Mouse (Mus musculus) forebrain, embryonic 14.5 days (tissue): ENCODE measurements around the gene Klhl3. TPM values are rescaled to one million over a fixed set of nuclear protein-coding genes. Genes with fewer than 3 reads are reported as not detected.

Experiments used
- ATAC-seq: fragments of 200-750 bp; cut with Nextera tagmentation; 2 replicates; pipeline ENCODE4 v1.8.0; 2017; ENCODE audit warnings: mild to moderate bottlenecking, moderate library complexity
- DNase-seq: peaks from one replicate; pipeline ENCODE4 v3.0.0-alpha.2; 2015; ENCODE audit warnings: low spot score
- H3K27ac ChIP-seq: fragments of 300-500 bp; sonication (generic); 2 replicates; pipeline ENCODE4 v1.5.1; 2014; ENCODE audit warnings: low read depth, mild to moderate bottlenecking, control low read depth, low read length, moderate library complexity
- H3K27me3 ChIP-seq: fragments of 300-500 bp; sonication (generic); replicated peaks from 2 replicates; pipeline ENCODE4 v1.6.1; 2014; ENCODE audit warnings: low read length, control low read depth, mixed read lengths; ENCODE audit not compliant: control insufficient read depth, insufficient read depth
- H3K36me3 ChIP-seq: fragments of 300-500 bp; sonication (generic); 2 replicates; pipeline ENCODE4 v1.6.1; 2014; ENCODE audit warnings: low read length, control low read depth; ENCODE audit not compliant: control insufficient read depth, insufficient read depth
- H3K4me1 ChIP-seq: fragments of 300-500 bp; sonication (generic); 2 replicates; pipeline ENCODE4 v1.6.1; 2014; ENCODE audit warnings: antibody characterized with exemption, low read length, control low read depth; ENCODE audit not compliant: control insufficient read depth, insufficient read depth
- H3K4me2 ChIP-seq: fragments of 300-500 bp; sonication (generic); 2 replicates; pipeline ENCODE4 v1.6.1; 2014; ENCODE audit warnings: mild to moderate bottlenecking, control low read depth, low read length
- H3K4me3 ChIP-seq: fragments of 300-500 bp; sonication (generic); 2 replicates; pipeline ENCODE4 v1.5.1; 2014; ENCODE audit warnings: low read depth, low read length, control low read depth
- H3K9ac ChIP-seq: fragments of 300-500 bp; sonication (generic); 2 replicates; pipeline ENCODE4 v1.6.1; 2014; ENCODE audit warnings: mild to moderate bottlenecking, low read length, control low read depth, moderate library complexity
- H3K9me3 ChIP-seq: fragments of 300-500 bp; sonication (generic); replicated peaks from 2 replicates; pipeline ENCODE4 v1.6.1; 2016; ENCODE audit warnings: low read length, control low read depth, mixed read lengths; ENCODE audit not compliant: control insufficient read depth
- WGBS: fragments of 180-500 bp; shearing (Covaris S2); extraction: QIAGEN DNeasy Blood & Tissue Kit; methylation state at CpG from one replicate; pipeline ENCODE4 v1.1.7; 2014; 5-methylcytosine and 5-hydroxymethylcytosine counted together
- polyA plus RNA-seq: library from polyadenylated mRNA; unstranded; fragments of >200 nt; fragmentation: Nextera tagmentation; extraction: Ambion mirVana; gene quantifications from 2 replicates; pipeline ENCODE4 v1.2.1, GENCODE M21; 2014

Gene Klhl3
- polyA plus RNA-seq, 1 experiment from 2014 or later: 5.3 TPM

GRCm38 (mm10) chr13:58012067-58012925, 101.1 kb downstream of the Klhl3 start:
- H3K4me2 ChIP-seq: no peak overlapping the region
- no peaks in the 10 kb centered on the region for H3K4me1 ChIP-seq
- H3K4me3 ChIP-seq: no peak overlapping the region
- peak; percentile 77 for ATAC-seq
- DNase-seq: peak; percentile 85
- no peaks in the 10 kb centered on the region for H3K9me3 ChIP-seq
- no peaks in the 10 kb centered on the region for H3K36me3 ChIP-seq
- no peak overlapping the region for H3K9ac ChIP-seq
- H3K27ac ChIP-seq: no peak overlapping the region
- H3K27me3 ChIP-seq: no peaks in the 10 kb centered on the region
- whole genome bisulfite sequencing: 66% methylated on average over 14 of the region's 14 CpGs

DNA sequence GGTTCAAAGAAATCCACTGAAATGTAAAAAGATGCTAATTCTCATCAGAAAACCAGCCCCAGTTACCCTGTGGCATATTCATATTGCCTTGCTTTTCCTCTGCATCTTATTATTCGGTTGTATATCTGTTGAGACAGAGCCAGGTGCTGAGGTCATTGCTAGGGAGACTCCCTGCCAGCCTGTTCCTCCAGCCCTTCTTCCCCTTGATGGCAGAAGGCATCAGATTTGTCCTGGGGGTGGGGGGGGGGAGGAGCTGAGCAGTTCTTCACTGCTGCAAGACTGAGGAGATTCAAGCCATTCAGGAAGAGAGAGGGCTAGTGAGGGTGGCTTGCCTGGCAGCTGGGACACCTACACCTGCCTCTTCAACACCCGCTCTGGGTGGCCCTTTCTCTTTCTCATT, 101.9 kb downstream of the Klhl3 start:
- no peak overlapping the region for H3K4me3 ChIP-seq
- H3K4me1 ChIP-seq: no peaks in the 10 kb centered on the region
- no peak overlapping the region for H3K4me2 ChIP-seq
- WGBS: 79% methylated on average over 2 of the region's 2 CpGs
- no peaks in the 10 kb centered on the region for H3K36me3 ChIP-seq
- no peak overlapping the region for H3K9ac ChIP-seq
- H3K9me3 ChIP-seq: no peaks in the 10 kb centered on the region
- no peaks in the 10 kb centered on the region for H3K27me3 ChIP-seq
- DNase-seq: no peak
- ATAC-seq: no peak
- H3K27ac ChIP-seq: no peak overlapping the region

- Histone ChIP-seq H3K36me3 (no peaks in the 10 kb centered on the region), H3K9me3 (no peaks in the 10 kb centered on the region), H3K4me2 (no peak overlapping the region), H3K9ac (no peak overlapping the region), H3K27me3 (no peaks in the 10 kb centered on the region), H3K4me1 (no peaks in the 10 kb centered on the region), H3K27ac (no peak overlapping the region), H3K4me3 (no peak overlapping the region)
- 80% methylated on average over 7 of the region's 7 CpGs for WGBS
- ATAC-seq (no peak), DNase-seq (no peak)
Observed at GRCm38 (mm10) chr13:58010416-58010815, 103.0 kb downstream of the Klhl3 start.

GRCm38 (mm10) chr13:58009275-58009674, 104.1 kb downstream of the Klhl3 start:
- H3K9ac ChIP-seq: no peak overlapping the region
- no peak overlapping the region for H3K27ac ChIP-seq
- no peak for ATAC-seq
- no peaks in the 10 kb centered on the region for H3K9me3 ChIP-seq
- WGBS: 80% methylated on average over 13 of the region's 13 CpGs
- H3K4me2 ChIP-seq: no peak overlapping the region
- H3K4me3 ChIP-seq: no peak overlapping the region
- DNase-seq: no peak
- no peaks in the 10 kb centered on the region for H3K4me1 ChIP-seq
- no peaks in the 10 kb centered on the region for H3K36me3 ChIP-seq
- no peaks in the 10 kb centered on the region for H3K27me3 ChIP-seq

- H3K9me3 ChIP-seq: no peaks in the 10 kb centered on the region
- H3K27ac ChIP-seq: no peak overlapping the region
- ATAC-seq: no peak
- H3K36me3 ChIP-seq: no peaks in the 10 kb centered on the region
- no peak overlapping the region for H3K4me2 ChIP-seq
- 92% methylated on average over 5 of the region's 5 CpGs for WGBS
- no peaks in the 10 kb centered on the region for H3K27me3 ChIP-seq
- no peak overlapping the region for H3K4me3 ChIP-seq
- DNase-seq: no peak
- no peak overlapping the region for H3K9ac ChIP-seq
- H3K4me1 ChIP-seq: no peaks in the 10 kb centered on the region
Observed at GRCm38 (mm10) chr13:58008038-58008364, 105.4 kb downstream of the Klhl3 start.

- Histone ChIP-seq H3K27me3 (no peaks in the 10 kb centered on the region), H3K4me3 (no peak overlapping the region), H3K9ac (no peak overlapping the region), H3K4me2 (no peak overlapping the region), H3K36me3 (no peaks in the 10 kb centered on the region), H3K9me3 (no peaks in the 10 kb centered on the region), H3K27ac (no peak overlapping the region), H3K4me1 (no peaks in the 10 kb centered on the region)
- ATAC-seq (no peak), DNase-seq (no peak)
- 60% methylated on average over 16 of the region's 16 CpGs for WGBS
Observed at GRCm38 (mm10) chr13:58007256-58008037, 105.9 kb downstream of the Klhl3 start.

DNA sequence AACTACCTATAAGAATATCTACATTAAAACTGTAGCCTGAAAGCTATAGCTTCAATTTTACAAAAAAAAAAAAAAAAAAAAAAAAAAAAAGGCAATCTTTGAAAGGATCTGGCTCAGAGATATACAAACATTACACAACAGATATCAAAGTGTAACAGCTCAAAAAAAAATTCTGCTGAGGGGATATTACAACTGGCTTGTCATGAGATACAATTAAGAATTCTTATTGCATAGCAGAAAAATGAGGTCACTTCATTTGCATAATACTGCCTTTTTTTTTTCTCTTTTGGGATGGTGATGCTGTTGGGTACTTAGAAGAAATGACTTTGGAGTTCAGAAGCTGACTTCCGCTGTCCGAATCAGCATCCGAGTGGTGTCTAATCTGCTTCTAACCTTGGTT, 111.6 kb downstream of the Klhl3 start:
- no peaks in the 10 kb centered on the region for H3K9me3 ChIP-seq

DNA sequence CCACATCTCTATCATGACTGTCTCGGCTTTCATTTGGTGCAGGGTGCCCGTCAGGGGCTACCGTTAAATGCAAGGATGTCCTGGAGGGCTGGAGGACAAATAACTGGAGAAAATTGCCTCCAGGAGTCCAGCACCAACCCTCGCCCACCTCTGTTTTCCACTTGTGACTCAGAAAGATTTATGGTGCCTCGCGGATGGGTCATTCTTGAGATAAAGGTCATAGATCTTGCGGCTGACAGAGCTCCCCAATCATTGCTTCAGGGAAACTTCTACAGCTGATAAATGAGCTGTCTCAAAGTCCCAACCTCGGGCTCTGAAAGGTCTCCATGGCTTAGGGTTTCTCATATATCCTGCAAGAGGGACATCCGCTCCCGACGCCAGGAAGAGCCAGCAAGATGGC, 116.9 kb downstream of the Klhl3 start:
- H3K27me3 ChIP-seq: no peaks in the 10 kb centered on the region
- no peaks in the 10 kb centered on the region for H3K36me3 ChIP-seq
- no peak overlapping the region for H3K4me2 ChIP-seq
- WGBS: 91% methylated on average over 11 of the region's 11 CpGs
- H3K9ac ChIP-seq: no peak overlapping the region
- no peaks in the 10 kb centered on the region for H3K9me3 ChIP-seq
- H3K4me3 ChIP-seq: no peak overlapping the region
- no peaks in the 10 kb centered on the region for H3K4me1 ChIP-seq
- ATAC-seq (no peak), DNase-seq (no peak)
- H3K27ac ChIP-seq: no peak overlapping the region

More for the DNA sequence above, 111.6 kb downstream of the Klhl3 start:
- WGBS: 90% methylated on average over 3 of the region's 3 CpGs
- Histone ChIP-seq H3K27ac (no peak overlapping the region), H3K4me2 (no peak overlapping the region), H3K9ac (no peak overlapping the region), H3K27me3 (no peaks in the 10 kb centered on the region), H3K4me3 (no peak overlapping the region), H3K36me3 (no peaks in the 10 kb centered on the region), H3K4me1 (no peaks in the 10 kb centered on the region)
- ATAC-seq (no peak), DNase-seq (no peak)

DNA sequence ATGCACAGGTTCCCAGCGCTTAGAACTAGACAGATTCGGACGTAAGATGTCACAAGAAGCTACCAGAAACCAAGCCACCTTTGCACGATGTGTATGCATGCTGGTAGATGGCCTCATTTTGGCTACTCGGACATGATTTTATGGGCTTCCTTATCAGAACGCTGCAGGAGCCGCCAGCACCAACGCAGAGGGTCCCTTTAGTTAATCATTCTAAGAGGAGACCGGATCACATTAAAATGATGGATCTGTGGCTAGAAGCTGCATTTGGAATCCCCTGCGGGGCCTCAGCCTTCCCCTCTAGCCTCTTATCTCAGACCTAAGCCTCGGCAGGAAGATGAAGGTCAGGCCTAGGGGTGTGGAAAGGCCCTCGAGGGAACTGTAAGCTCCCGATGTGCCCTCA, 117.5 kb downstream of the Klhl3 start:
- no peaks in the 10 kb centered on the region for H3K27me3 ChIP-seq
- no peak overlapping the region for H3K9ac ChIP-seq
- no peak overlapping the region for H3K4me3 ChIP-seq
- no peak overlapping the region for H3K4me2 ChIP-seq
- ATAC-seq: no peak
- H3K4me1 ChIP-seq: no peaks in the 10 kb centered on the region
- WGBS: 90% methylated on average over 13 of the region's 13 CpGs
- DNase-seq: no peak
- H3K36me3 ChIP-seq: no peaks in the 10 kb centered on the region
- no peaks in the 10 kb centered on the region for H3K9me3 ChIP-seq
- no peak overlapping the region for H3K27ac ChIP-seq
